Mouse (Mus musculus): ENCODE results near the gene Slc7a5. TPM values are rescaled to one million over a fixed set of nuclear protein-coding genes. Genes with fewer than 3 reads are reported as not detected.

The Slc7a5 gene
- total and polyA plus RNA-seq, 3 experiments, result 110 to 291 (median 207) TPM

GRCm38 (mm10) chr8:121906542-121907512 is 667 bp downstream of the Slc7a5 start:
- H3K4me1 ChIP-seq (ENCODE audit: control insufficient read depth in 1 of 2, insufficient read depth in 2 of 2), result peaks cover 22 to 41% of the 10 kb centered on the region in 2 experiments

DNA sequence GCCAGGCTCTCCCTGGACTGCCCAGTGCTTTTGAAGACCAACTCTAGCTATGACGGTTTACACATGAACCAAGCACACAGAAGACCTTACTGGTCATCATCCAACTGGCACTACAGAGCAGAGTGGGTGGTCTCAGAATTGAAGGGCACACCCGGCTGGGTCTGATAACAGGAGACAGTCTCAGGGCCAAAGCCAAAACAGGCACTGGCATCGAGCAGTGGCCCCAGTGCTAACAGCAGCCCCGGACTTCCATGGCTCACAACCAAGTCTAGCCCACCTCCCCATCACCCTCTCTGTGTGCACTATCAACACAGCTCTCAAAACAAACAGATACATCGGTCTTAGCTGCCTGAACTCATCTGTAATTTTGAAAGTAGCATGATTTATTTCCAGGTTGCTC is 1.6 kb downstream of the Slc7a5 start:
- H3K9ac ChIP-seq (ENCODE audit: insufficient read depth, low read depth), result peak overlapping the region; percentile 89
- dilution Hi-C loops (cut with MboI; ENCODE audit: extremely low pct_ligation_motif_present, extremely low pct_unique_long_range_greater_than_20kb, low sequenced_read_pairs) (no loop called here), in situ Hi-C loops (cut with MboI; ENCODE audit: low pct_ligation_motif_present, low pct_unique_long_range_greater_than_20kb, low sequenced_read_pairs) (loop anchor here (5.0 kb wide), 1 partner anchor 54 kb away; no protein-coding TSS in a partner anchor)
- H3K36me3 ChIP-seq (replicated peaks in 1 of 2; ENCODE audit: control insufficient read depth in 1 of 2, insufficient read depth in 1 of 2, low read length in 1 of 2), result peaks cover 46 to 57% of the 10 kb centered on the region in 2 experiments
- TF ChIP-seq RCOR1 (conservative IDR thresholded peaks at IDR 0.05; ENCODE audit: low read depth, low read length), result no peak
- no peak for TF ChIP-seq ZKSCAN1 (IDR thresholded peaks at IDR 0.05; ENCODE audit: borderline replicate concordance, low read depth, low read length)
- TF ChIP-seq USF2 (conservative IDR thresholded peaks at IDR 0.05; ENCODE audit: low read depth, low read length), result no peak
- no peak for TF ChIP-seq BHLHE40 (IDR thresholded peaks at IDR 0.05; ENCODE audit: low read depth, low read length)
- no peak for TF ChIP-seq MAZ (IDR thresholded peaks at IDR 0.05; ENCODE audit: low read depth, low read length)
- H3K79me2 ChIP-seq (replicated peaks; ENCODE audit: control insufficient read depth, extremely low read depth, insufficient read depth, poor library complexity, severe bottlenecking), result peaks cover 81% of the 10 kb centered on the region
- 0 out of 2 replicates have a peak overlapping the region, but pooled peaks have one; percentile 12 for H3K27ac ChIP-seq (ENCODE audit: insufficient read depth, low read depth)
- H3K4me2 ChIP-seq (ENCODE audit: insufficient read depth, low read depth, poor library complexity, severe bottlenecking), result peak overlapping the region; percentile 68
- H3K4me1 ChIP-seq (ENCODE audit: control insufficient read depth in 1 of 2, insufficient read depth in 2 of 2), result peaks cover 18 to 41% of the 10 kb centered on the region in 2 experiments
- H3K9me3 ChIP-seq (replicated peaks; ENCODE audit: low read length), result no peaks in the 10 kb centered on the region
- DNase-seq (ENCODE audit: extremely low read depth), result no peak
- H3K4me3 ChIP-seq (replicated peaks in 1 of 3; ENCODE audit: low read depth in 2 of 3, low read length in 2 of 3, poor library complexity in 1 of 3), result peak overlapping the region; percentile 79 to 100 (median 98)
- no peaks in the 10 kb centered on the region for H3K27me3 ChIP-seq (replicated peaks)

More at GRCm38 (mm10) chr8:121906542-121907512, 667 bp downstream of the Slc7a5 start:
- Histone ChIP-seq H3K4me3 (replicated peaks in 1 of 3; ENCODE audit: low read depth in 2 of 3, low read length in 2 of 3, poor library complexity in 1 of 3) (peak overlapping the region; percentile 79 to 100 (median 98)), H3K27ac (ENCODE audit: insufficient read depth, low read depth) (peak overlapping the region; percentile 37), H3K27me3 (replicated peaks) (no peaks in the 10 kb centered on the region), H3K36me3 (replicated peaks in 1 of 2; ENCODE audit: control insufficient read depth in 1 of 2, insufficient read depth in 1 of 2, low read length in 1 of 2) (peaks cover 37 to 47% of the 10 kb centered on the region in 2 experiments), H3K9ac (ENCODE audit: insufficient read depth, low read depth) (peak overlapping the region; percentile 89), H3K79me2 (replicated peaks; ENCODE audit: control insufficient read depth, extremely low read depth, insufficient read depth, poor library complexity, severe bottlenecking) (peaks cover 72% of the 10 kb centered on the region), H3K9me3 (replicated peaks; ENCODE audit: low read length) (no peaks in the 10 kb centered on the region), H3K4me2 (ENCODE audit: insufficient read depth, low read depth, poor library complexity, severe bottlenecking) (peak overlapping the region; percentile 13; the same call in 1 of the 2 replicates)
- dilution Hi-C loops (cut with MboI; ENCODE audit: extremely low pct_ligation_motif_present, extremely low pct_unique_long_range_greater_than_20kb, low sequenced_read_pairs) (no loop called here), in situ Hi-C loops (cut with MboI; ENCODE audit: low pct_ligation_motif_present, low pct_unique_long_range_greater_than_20kb, low sequenced_read_pairs) (loop anchor here (5.0 kb wide), 1 partner anchor 55 kb away; no protein-coding TSS in a partner anchor)
- peak; percentile 45 for DNase-seq (ENCODE audit: extremely low read depth)
- no peak for TF ChIP-seq POLR2A (IDR thresholded peaks at IDR 0.05; ENCODE audit: low read depth, low read length)
- no peak for TF ChIP-seq MAFK (IDR thresholded peaks at IDR 0.05; ENCODE audit: insufficient replicate concordance, low read length)
- peak; percentile 88 for TF ChIP-seq MYC (IDR thresholded peaks at IDR 0.05; ENCODE audit: low read depth, low read length)
- peak; percentile 89 for TF ChIP-seq SIN3A (IDR thresholded peaks at IDR 0.05; ENCODE audit: low read length)
- TF ChIP-seq MXI1 (IDR thresholded peaks at IDR 0.05; ENCODE audit: low read depth, low read length), result peak; percentile 98
- peak; percentile 89 for TF ChIP-seq MAX (IDR thresholded peaks at IDR 0.05; ENCODE audit: low read length)
- peak; percentile 49; the same call in 1 of the 2 replicates for TF ChIP-seq CHD2 (IDR thresholded peaks at IDR 0.05; ENCODE audit: low read length)
- peak; percentile 55 for TF ChIP-seq ZNF384 (IDR thresholded peaks at IDR 0.05; ENCODE audit: low read depth, low read length)
- TF ChIP-seq HCFC1 (IDR thresholded peaks at IDR 0.05; ENCODE audit: low read depth, low read length), result peak; percentile 21; the same call in 1 of the 2 replicates

All from CH12.LX (cell line).